Mouse (Mus musculus) embryonic facial prominence, embryonic 13.5 days (tissue): ENCODE results near the gene Nacc2. TPM values are rescaled to one million over a fixed set of nuclear protein-coding genes. Genes with fewer than 3 reads are reported as not detected.

Experiments
- ATAC-seq: fragments of 200-750 bp; cut with Nextera tagmentation; 2 replicates; pipeline ENCODE4 v1.8.0; 2017; ENCODE audit warnings: low read depth; ENCODE audit not compliant: insufficient number of reproducible peaks, insufficient read depth, low FRiP score, low TSS enrichment
- H3K27ac ChIP-seq: fragments of 300-500 bp; sonication (generic); 2 replicates; pipeline ENCODE4 v1.5.1; 2015; ENCODE audit warnings: moderate library complexity, mild to moderate bottlenecking, inconsistent platforms
- H3K27me3 ChIP-seq: fragments of 300-500 bp; sonication (generic); 2 replicates; pipeline ENCODE4 v1.6.1; 2015; ENCODE audit warnings: mild to moderate bottlenecking, inconsistent platforms
- H3K36me3 ChIP-seq: fragments of 300-500 bp; sonication (generic); 2 replicates; pipeline ENCODE4 v1.6.1; 2015; ENCODE audit warnings: mild to moderate bottlenecking, inconsistent platforms
- H3K4me1 ChIP-seq: fragments of 300-500 bp; sonication (generic); 2 replicates; pipeline ENCODE4 v1.6.1; 2015; ENCODE audit warnings: inconsistent platforms
- H3K4me2 ChIP-seq: fragments of 300-500 bp; sonication (generic); 2 replicates; pipeline ENCODE4 v1.6.1; 2015; ENCODE audit warnings: moderate library complexity, mild to moderate bottlenecking, inconsistent platforms
- H3K4me3 ChIP-seq: fragments of 300-500 bp; sonication (generic); 2 replicates; pipeline ENCODE4 v1.5.1; 2015; ENCODE audit warnings: mild to moderate bottlenecking, inconsistent platforms
- H3K9ac ChIP-seq: fragments of 300-500 bp; sonication (generic); 2 replicates; pipeline ENCODE4 v1.6.1; 2015; ENCODE audit warnings: mild to moderate bottlenecking, inconsistent platforms
- H3K9me3 ChIP-seq: fragments of 300-500 bp; sonication (generic); 2 replicates; pipeline ENCODE4 v1.6.1; 2016; ENCODE audit warnings: inconsistent platforms
- WGBS: fragments of 180-500 bp; shearing (Covaris S2); methylation state at CpG from one replicate; pipeline ENCODE4 v1.1.7; 2015; ENCODE audit warnings: mixed read lengths; 5-methylcytosine and 5-hydroxymethylcytosine counted together
- polyA plus RNA-seq: library from polyadenylated mRNA; unstranded; fragments of >200 nt; fragmentation: Nextera tagmentation; extraction: Ambion mirVana; gene quantifications from 2 replicates; pipeline ENCODE4 v1.2.1, GENCODE M21; 2015

The Nacc2 gene
- 4.4 and 6.7 TPM in 2 replicates for polyA plus RNA-seq

DNA sequence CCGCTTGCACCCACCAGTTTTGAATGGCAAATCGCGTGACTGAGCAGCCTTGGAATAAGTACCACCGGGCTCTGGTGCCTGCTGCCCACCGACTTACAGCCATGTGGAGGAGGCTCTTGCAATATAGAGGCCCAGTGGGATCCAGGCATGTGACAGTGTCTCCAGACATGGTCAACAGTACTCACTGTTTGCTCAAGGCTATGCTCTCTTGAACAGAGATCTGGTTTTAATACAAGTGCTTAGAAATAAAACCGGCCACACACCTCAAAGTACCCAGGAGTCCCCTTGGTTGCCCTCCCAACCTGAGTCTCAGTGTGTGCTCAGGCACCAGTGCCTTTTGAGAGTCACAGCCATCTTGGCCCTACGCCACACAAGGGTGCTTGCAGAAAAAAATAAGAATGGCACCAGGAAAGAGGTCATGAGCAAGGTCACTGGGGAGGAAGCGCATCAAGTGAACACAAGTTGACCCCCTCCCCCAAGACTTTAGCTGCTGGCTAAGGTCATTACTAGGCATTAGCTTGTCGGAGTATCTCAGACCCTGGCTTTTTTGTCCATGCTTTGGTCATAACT lies at the start of gene Nacc2:
Gene Nacc2 (minus strand): TSS at position 142 of the 570 bp plus-strand sequence.
- H3K4me3 ChIP-seq = peak within 1 kb of the TSS; percentile 80
- H3K9me3 ChIP-seq = no peaks in the 10 kb centered on the region
- WGBS = 23% methylated on average over 9 of the region's 9 CpGs
- H3K9ac ChIP-seq = peak within 1 kb of the TSS; percentile 84
- no peaks in the 10 kb centered on the region for H3K36me3 ChIP-seq
- no peak within 1 kb of the TSS for H3K27ac ChIP-seq
- H3K4me1 ChIP-seq = peaks cover 34% of the 10 kb centered on the region
- H3K27me3 ChIP-seq = peaks cover 45% of the 10 kb centered on the region
- H3K4me2 ChIP-seq = peak within 1 kb of the TSS; percentile 99
- no peak for ATAC-seq

DNA sequence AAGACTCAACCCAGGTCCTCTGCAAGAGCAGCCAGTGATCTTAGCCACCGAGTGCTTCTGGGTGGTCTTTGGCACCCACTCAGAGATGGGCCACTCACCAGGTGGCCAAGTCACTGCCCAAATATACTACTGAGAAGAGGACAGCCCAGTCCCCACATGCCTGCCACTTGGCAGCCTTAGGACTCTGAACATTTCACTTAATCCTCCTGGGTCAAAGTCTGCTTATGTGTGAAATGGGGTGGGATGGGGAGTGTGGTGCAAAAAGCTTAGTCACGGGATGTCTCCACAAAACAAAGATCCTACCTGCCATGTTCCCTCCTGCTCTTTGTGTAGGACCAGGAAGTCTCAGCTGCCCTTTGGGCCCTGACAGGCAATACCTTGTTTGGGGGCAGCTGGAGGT lies 49.1 kb upstream of the Nacc2 start:
- 87% methylated on average over 2 of the region's 2 CpGs for WGBS
- H3K4me3 ChIP-seq = no peak overlapping the region
- H3K27me3 ChIP-seq = peaks cover 3% of the 10 kb centered on the region; the same call in 1 of the 2 replicates
- H3K4me1 ChIP-seq = 0 out of 2 replicates have a peak, but pooled peaks cover 5% of the 10 kb centered on the region
- no peak overlapping the region for H3K9ac ChIP-seq
- no peak overlapping the region for H3K4me2 ChIP-seq
- H3K27ac ChIP-seq = no peak overlapping the region
- ATAC-seq = no peak
- no peaks in the 10 kb centered on the region for H3K36me3 ChIP-seq
- H3K9me3 ChIP-seq = no peaks in the 10 kb centered on the region

GRCm38 (mm10) chr2:26170376-26170775 lies 47.4 kb upstream of the Nacc2 start:
- H3K27ac ChIP-seq = no peak overlapping the region
- peaks cover 3% of the 10 kb centered on the region; the same call in 1 of the 2 replicates for H3K27me3 ChIP-seq
- ATAC-seq = no peak
- no peak overlapping the region for H3K4me3 ChIP-seq
- H3K4me1 ChIP-seq = 0 out of 2 replicates have a peak, but pooled peaks cover 5% of the 10 kb centered on the region
- no peak overlapping the region for H3K9ac ChIP-seq
- H3K36me3 ChIP-seq = no peaks in the 10 kb centered on the region
- WGBS = 46% methylated on average over 2 of the region's 2 CpGs
- no peak overlapping the region for H3K4me2 ChIP-seq
- H3K9me3 ChIP-seq = no peaks in the 10 kb centered on the region

- Histone ChIP-seq H3K4me2 (no peak overlapping the region), H3K9ac (no peak overlapping the region), H3K27me3 (peaks cover 3% of the 10 kb centered on the region; the same call in 1 of the 2 replicates), H3K9me3 (no peaks in the 10 kb centered on the region), H3K27ac (no peak overlapping the region), H3K4me3 (no peak overlapping the region), H3K4me1 (0 out of 2 replicates have a peak, but pooled peaks cover 5% of the 10 kb centered on the region), H3K36me3 (no peaks in the 10 kb centered on the region)
- ATAC-seq = no peak
- 20% methylated on average over 11 of the region's 11 CpGs for WGBS
Measured at GRCm38 (mm10) chr2:26168843-26169579, 46.0 kb upstream of the Nacc2 start.

DNA sequence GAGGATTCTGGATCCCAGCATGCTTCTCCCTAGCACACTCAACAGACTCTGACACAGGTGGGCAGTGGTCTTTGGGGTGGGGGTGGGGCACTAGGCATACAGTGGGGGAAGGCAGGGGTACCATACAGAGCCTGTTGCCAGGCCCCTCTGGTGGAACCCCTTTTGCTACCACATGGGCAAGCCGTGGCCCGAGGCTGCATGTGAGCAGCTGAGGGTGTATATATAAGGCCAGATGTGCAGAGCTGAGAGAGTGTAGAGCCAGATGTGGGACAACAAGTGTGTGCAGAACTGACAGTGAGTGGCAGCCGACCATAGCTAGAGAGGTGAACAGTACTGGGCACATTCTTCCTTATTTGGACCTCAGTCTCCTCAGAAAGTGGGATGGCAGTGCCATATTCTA lies 43.9 kb upstream of the Nacc2 start:
- 72% methylated on average over 3 of the region's 3 CpGs for WGBS
- 0 out of 2 replicates have a peak, but pooled peaks cover 5% of the 10 kb centered on the region for H3K4me1 ChIP-seq
- ATAC-seq = no peak
- H3K36me3 ChIP-seq = no peaks in the 10 kb centered on the region
- no peak overlapping the region for H3K4me2 ChIP-seq
- no peaks in the 10 kb centered on the region for H3K9me3 ChIP-seq
- H3K27me3 ChIP-seq = peaks cover 3% of the 10 kb centered on the region; the same call in 1 of the 2 replicates
- H3K4me3 ChIP-seq = no peak overlapping the region
- 0 out of 2 replicates have a peak overlapping the region, but pooled peaks have one; percentile 16 for H3K9ac ChIP-seq
- H3K27ac ChIP-seq = no peak overlapping the region

DNA sequence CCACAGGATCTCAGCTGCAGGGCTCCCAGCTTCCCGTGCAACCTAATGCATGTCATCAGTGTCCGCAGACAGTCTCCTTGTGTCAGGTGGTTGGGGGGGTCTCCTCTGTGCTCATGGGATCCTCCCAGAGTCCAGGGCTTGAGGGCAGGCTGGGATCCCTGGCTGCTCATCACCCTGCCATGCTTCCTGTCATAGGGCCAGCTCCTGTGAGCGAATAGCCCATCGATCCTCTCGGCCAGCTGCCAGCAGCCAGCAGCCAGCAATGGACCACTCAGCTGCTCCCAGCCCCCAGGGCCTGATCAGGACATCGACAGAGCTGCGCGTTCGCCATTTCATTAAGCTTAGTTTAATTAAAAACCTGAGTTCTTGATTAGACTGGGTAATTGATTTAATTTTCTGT lies 35.0 kb upstream of the Nacc2 start:
- no peak overlapping the region for H3K27ac ChIP-seq
- H3K4me2 ChIP-seq = no peak overlapping the region
- H3K9me3 ChIP-seq = no peaks in the 10 kb centered on the region
- H3K27me3 ChIP-seq = no peaks in the 10 kb centered on the region
- WGBS = 80% methylated on average over 9 of the region's 9 CpGs
- no peaks in the 10 kb centered on the region for H3K36me3 ChIP-seq
- no peak overlapping the region for H3K9ac ChIP-seq
- no peaks in the 10 kb centered on the region for H3K4me1 ChIP-seq
- no peak overlapping the region for H3K4me3 ChIP-seq
- ATAC-seq = no peak

- H3K9ac ChIP-seq = no peak overlapping the region
- no peaks in the 10 kb centered on the region for H3K27me3 ChIP-seq
- 67% methylated on average over 10 of the region's 10 CpGs for WGBS
- H3K9me3 ChIP-seq = no peaks in the 10 kb centered on the region
- H3K4me3 ChIP-seq = no peak overlapping the region
- no peak for ATAC-seq
- H3K36me3 ChIP-seq = no peaks in the 10 kb centered on the region
- no peak overlapping the region for H3K27ac ChIP-seq
- H3K4me1 ChIP-seq = no peaks in the 10 kb centered on the region
- no peak overlapping the region for H3K4me2 ChIP-seq
Measured at GRCm38 (mm10) chr2:26156191-26156977, 33.4 kb upstream of the Nacc2 start.

- Histone ChIP-seq H3K27ac (no peak overlapping the region), H3K27me3 (no peaks in the 10 kb centered on the region), H3K9me3 (no peaks in the 10 kb centered on the region), H3K4me1 (no peaks in the 10 kb centered on the region), H3K4me3 (no peak overlapping the region), H3K9ac (no peak overlapping the region), H3K4me2 (no peak overlapping the region), H3K36me3 (no peaks in the 10 kb centered on the region)
- WGBS = 60% methylated on average over 3 of the region's 3 CpGs
- ATAC-seq = no peak
Measured at GRCm38 (mm10) chr2:26155737-26156136, 32.7 kb upstream of the Nacc2 start.

DNA sequence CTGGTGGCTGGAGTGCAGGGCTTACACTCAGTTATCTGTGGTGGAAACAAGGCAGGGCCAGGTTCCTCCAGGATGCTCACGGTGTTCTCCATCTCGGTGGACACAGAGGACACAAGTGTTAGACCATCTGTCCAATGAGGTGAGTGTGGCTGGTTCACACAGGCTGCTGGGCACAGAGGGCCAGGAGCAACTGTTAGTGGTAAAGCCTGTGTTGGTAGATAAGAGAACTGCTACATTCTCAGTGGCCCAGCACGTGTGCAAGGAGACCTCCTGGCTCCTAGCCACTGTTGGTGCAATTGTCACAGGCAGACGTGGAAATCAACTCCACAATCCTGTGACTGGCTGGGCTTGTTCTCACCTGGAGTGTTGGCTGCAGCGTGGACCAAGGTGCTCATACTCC lies 31.6 kb upstream of the Nacc2 start:
- H3K9ac ChIP-seq = no peak overlapping the region
- no peaks in the 10 kb centered on the region for H3K27me3 ChIP-seq
- no peak for ATAC-seq
- no peak overlapping the region for H3K4me3 ChIP-seq
- 65% methylated on average over 5 of the region's 5 CpGs for WGBS
- no peaks in the 10 kb centered on the region for H3K4me1 ChIP-seq
- H3K27ac ChIP-seq = no peak overlapping the region
- no peaks in the 10 kb centered on the region for H3K36me3 ChIP-seq
- H3K9me3 ChIP-seq = no peaks in the 10 kb centered on the region
- H3K4me2 ChIP-seq = no peak overlapping the region

- Histone ChIP-seq H3K4me1 (no peaks in the 10 kb centered on the region), H3K27me3 (no peaks in the 10 kb centered on the region), H3K9ac (no peak overlapping the region), H3K9me3 (no peaks in the 10 kb centered on the region), H3K27ac (no peak overlapping the region), H3K36me3 (no peaks in the 10 kb centered on the region), H3K4me2 (no peak overlapping the region), H3K4me3 (no peak overlapping the region)
- WGBS = 5% methylated on average over 4 of the region's 4 CpGs
- ATAC-seq = no peak
Measured at GRCm38 (mm10) chr2:26153909-26154340, 30.9 kb upstream of the Nacc2 start.

DNA sequence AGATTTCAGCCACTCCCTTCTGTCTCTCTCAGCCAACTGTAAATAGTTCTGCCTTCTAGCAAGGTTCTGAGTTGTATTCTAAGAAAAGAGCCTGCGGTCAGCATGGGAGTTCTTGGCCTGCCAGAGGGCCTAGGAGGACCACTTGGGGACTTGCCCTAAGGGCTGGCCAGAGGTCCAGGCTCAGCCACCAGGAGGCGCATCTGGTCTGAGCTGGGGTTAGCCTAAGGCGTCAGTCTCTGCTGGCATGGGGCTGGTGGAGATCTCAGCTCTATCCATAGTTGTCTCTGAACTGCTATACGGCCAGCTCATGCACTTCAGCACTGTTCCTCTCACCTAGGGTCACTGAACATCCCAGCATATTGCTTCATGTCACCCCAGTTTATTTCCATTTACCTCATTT lies 30.3 kb upstream of the Nacc2 start:
- Histone ChIP-seq H3K27me3 (no peaks in the 10 kb centered on the region), H3K4me2 (no peak overlapping the region), H3K4me3 (no peak overlapping the region), H3K4me1 (no peaks in the 10 kb centered on the region; the same call in 1 of the 2 replicates), H3K36me3 (no peaks in the 10 kb centered on the region), H3K27ac (no peak overlapping the region), H3K9ac (no peak overlapping the region), H3K9me3 (no peaks in the 10 kb centered on the region)
- WGBS = 31% methylated on average over 4 of the region's 4 CpGs
- no peak for ATAC-seq
